Mouse (Mus musculus) heart, embryonic 13.5 days (tissue): ENCODE results near the gene Bhlhe40. TPM values are rescaled to one million over a fixed set of nuclear protein-coding genes. Genes with fewer than 3 reads are reported as not detected.

Source experiments
- ATAC-seq: fragments of 200-750 bp; cut with Nextera tagmentation; 2 replicates; pipeline ENCODE4 v1.8.0; 2017; ENCODE audit warnings: moderate TSS enrichment; ENCODE audit not compliant: insufficient number of reproducible peaks, low FRiP score, low TSS enrichment; ENCODE audit errors: extremely low read depth
- H3K27ac ChIP-seq: fragments of 300-500 bp; sonication (generic); replicated peaks from 2 replicates; pipeline ENCODE4 v1.5.1; 2015; ENCODE audit warnings: moderate library complexity, mild to moderate bottlenecking, inconsistent platforms
- H3K27me3 ChIP-seq: fragments of 300-500 bp; sonication (generic); replicated peaks from 2 replicates; pipeline ENCODE4 v1.6.1; 2015; ENCODE audit warnings: mild to moderate bottlenecking, inconsistent platforms
- H3K36me3 ChIP-seq: fragments of 300-500 bp; sonication (generic); 2 replicates; pipeline ENCODE4 v1.6.1; 2015; ENCODE audit warnings: mild to moderate bottlenecking, inconsistent platforms
- H3K4me1 ChIP-seq: fragments of 300-500 bp; sonication (generic); 2 replicates; pipeline ENCODE4 v1.6.1; 2015; ENCODE audit warnings: inconsistent platforms
- H3K4me2 ChIP-seq: fragments of 300-500 bp; sonication (generic); 2 replicates; pipeline ENCODE4 v1.6.1; 2015; ENCODE audit warnings: inconsistent platforms, mild to moderate bottlenecking, moderate library complexity
- H3K4me3 ChIP-seq: fragments of 300-500 bp; sonication (generic); 2 replicates; pipeline ENCODE4 v1.5.1; 2015; ENCODE audit warnings: moderate library complexity, mild to moderate bottlenecking, inconsistent platforms
- H3K9ac ChIP-seq: fragments of 300-500 bp; sonication (generic); 2 replicates; pipeline ENCODE4 v1.6.1; 2015; ENCODE audit warnings: inconsistent platforms, mild to moderate bottlenecking, moderate library complexity
- H3K9me3 ChIP-seq: fragments of 300-500 bp; sonication (generic); 2 replicates; pipeline ENCODE4 v1.6.1; 2016; ENCODE audit warnings: inconsistent platforms
- WGBS: fragments of 180-500 bp; shearing (Covaris S2); methylation state at CpG from one replicate; pipeline ENCODE4 v1.1.7; 2015; ENCODE audit warnings: mixed read lengths; 5-methylcytosine and 5-hydroxymethylcytosine counted together
- polyA plus RNA-seq: library from polyadenylated mRNA; unstranded; fragments of >200 nt; fragmentation: Nextera tagmentation; extraction: Ambion mirVana; gene quantifications from 2 replicates; pipeline ENCODE4 v1.2.1, GENCODE M21; 2015

Bhlhe40 gene
- polyA plus RNA-seq, 1 experiment from 2014 or later, result 15.1 TPM

DNA sequence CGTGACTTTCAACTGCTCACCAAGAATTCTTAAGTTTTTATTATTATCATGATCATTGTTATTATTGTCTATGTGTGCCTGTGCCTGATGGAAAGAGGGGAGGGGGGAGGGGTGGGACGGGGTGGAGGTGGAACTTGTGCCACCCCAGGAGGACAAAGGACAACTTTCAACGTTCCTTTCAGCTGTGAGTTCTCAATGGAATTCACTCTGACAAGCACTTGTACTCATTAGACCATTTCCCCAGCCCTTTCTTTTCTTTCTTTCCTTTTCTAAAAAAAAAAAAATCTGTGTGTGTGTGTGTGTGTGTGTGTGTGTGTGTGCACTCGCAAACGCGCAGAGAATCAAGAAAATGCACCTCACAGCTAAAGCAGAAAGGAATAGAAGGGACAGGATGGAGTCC is 12.4 kb upstream of the Bhlhe40 start:
- H3K4me1 ChIP-seq, result no peaks in the 10 kb centered on the region
- 63% methylated on average over 6 of the region's 6 CpGs for WGBS
- no peak overlapping the region for H3K27ac ChIP-seq
- H3K9me3 ChIP-seq, result no peaks in the 10 kb centered on the region
- H3K36me3 ChIP-seq, result no peaks in the 10 kb centered on the region
- H3K27me3 ChIP-seq, result no peaks in the 10 kb centered on the region
- no peak for ATAC-seq
- no peak overlapping the region for H3K9ac ChIP-seq
- no peak overlapping the region for H3K4me2 ChIP-seq
- no peak overlapping the region for H3K4me3 ChIP-seq

GRCm38 (mm10) chr6:108655861-108656260 is 4.6 kb upstream of the Bhlhe40 start:
- no peaks in the 10 kb centered on the region for H3K36me3 ChIP-seq
- H3K27me3 ChIP-seq, result no peaks in the 10 kb centered on the region
- H3K9me3 ChIP-seq, result no peaks in the 10 kb centered on the region
- no peak overlapping the region for H3K4me3 ChIP-seq
- H3K9ac ChIP-seq, result no peak overlapping the region
- H3K4me1 ChIP-seq, result peaks cover 14% of the 10 kb centered on the region
- 37% methylated on average over 2 of the region's 2 CpGs for WGBS
- no peak for ATAC-seq
- no peak overlapping the region for H3K4me2 ChIP-seq
- H3K27ac ChIP-seq, result no peak overlapping the region

DNA sequence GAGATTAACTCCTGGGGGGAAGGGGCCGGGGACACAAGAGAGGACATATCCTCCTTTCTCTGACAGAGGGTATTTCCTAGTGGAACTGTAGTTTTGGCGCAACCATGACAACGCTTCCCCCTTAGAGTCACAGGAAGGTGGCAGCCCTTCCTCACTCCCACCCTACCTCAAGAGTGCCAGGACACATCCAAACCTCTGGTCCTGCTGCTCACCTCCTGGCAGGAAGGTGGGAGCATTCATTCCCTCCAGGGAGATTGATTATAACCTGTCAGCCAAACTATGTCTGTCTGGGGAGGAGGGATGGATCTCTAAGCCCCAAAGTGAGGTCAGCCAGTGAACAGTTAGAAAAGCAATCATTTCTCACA is 2.4 kb upstream of the Bhlhe40 start:
- WGBS, result 47% methylated on average over 3 of the region's 3 CpGs
- peak overlapping the region; percentile 81 for H3K4me2 ChIP-seq
- peak overlapping the region; percentile 76 for H3K4me3 ChIP-seq
- H3K9me3 ChIP-seq, result no peaks in the 10 kb centered on the region
- no peak for ATAC-seq
- no peaks in the 10 kb centered on the region for H3K27me3 ChIP-seq
- H3K4me1 ChIP-seq, result peaks cover 26% of the 10 kb centered on the region
- H3K27ac ChIP-seq, result peak overlapping the region; percentile 100
- H3K9ac ChIP-seq, result peak overlapping the region; percentile 95
- H3K36me3 ChIP-seq, result 0 out of 2 replicates have a peak, but pooled peaks cover 4% of the 10 kb centered on the region

DNA sequence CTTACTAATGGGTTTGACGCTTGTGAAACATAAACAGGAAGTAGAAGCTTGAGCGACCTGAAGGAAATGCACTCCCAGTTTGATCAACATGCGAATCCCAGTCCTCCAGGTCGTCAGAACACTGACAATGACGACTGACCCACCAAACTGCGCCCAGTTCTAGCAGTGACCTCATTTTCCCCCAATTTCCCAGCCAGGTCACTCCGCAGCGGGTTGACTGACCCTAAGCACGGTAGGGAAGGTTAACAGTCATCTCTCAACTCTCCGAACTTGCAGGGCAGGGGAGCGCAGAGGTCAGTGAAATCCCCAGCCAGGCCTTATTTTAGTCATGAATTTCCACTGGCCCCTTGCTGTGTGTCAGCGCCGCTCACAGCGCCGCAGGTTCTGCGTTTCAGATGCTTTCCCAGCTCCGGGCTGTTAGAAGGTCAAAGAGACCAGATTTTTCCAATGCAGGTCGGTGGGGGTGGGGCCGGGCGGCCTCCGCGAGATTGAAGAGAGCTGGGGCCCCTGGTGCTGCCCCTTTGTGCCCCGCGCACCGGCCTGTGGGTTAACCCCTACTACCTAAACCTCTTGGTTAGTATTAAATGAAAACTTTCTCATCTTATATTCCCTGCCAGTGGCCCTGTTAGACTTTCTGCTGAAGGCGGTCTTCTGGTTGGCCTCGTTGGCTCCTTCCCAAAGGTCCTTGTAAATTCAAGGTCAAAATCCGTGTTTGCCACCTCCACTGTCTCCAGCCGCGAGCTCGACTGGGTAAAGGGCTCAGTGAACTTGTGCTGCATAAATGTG is 1.8 kb upstream of the Bhlhe40 start:
- peak overlapping the region; percentile 76 for H3K4me3 ChIP-seq
- H3K36me3 ChIP-seq, result peaks cover 6% of the 10 kb centered on the region; the same call in 1 of the 2 replicates
- peak overlapping the region; percentile 81 for H3K4me2 ChIP-seq
- H3K4me1 ChIP-seq, result peaks cover 32% of the 10 kb centered on the region
- no peaks in the 10 kb centered on the region for H3K27me3 ChIP-seq
- peak overlapping the region; percentile 95 for H3K9ac ChIP-seq
- H3K9me3 ChIP-seq, result no peaks in the 10 kb centered on the region
- peak overlapping the region; percentile 100 for H3K27ac ChIP-seq
- 1% methylated on average over 31 of the region's 31 CpGs for WGBS
- no peak for ATAC-seq

- peak overlapping the region; percentile 81 for H3K4me2 ChIP-seq
- peaks cover 9% of the 10 kb centered on the region for H3K36me3 ChIP-seq
- no peaks in the 10 kb centered on the region for H3K9me3 ChIP-seq
- WGBS, result under 1% methylated on average over 41 of the region's 42 CpGs
- peaks cover 35% of the 10 kb centered on the region for H3K4me1 ChIP-seq
- ATAC-seq, result peak; percentile 48
- H3K4me3 ChIP-seq, result peak overlapping the region; percentile 76
- H3K27me3 ChIP-seq, result no peaks in the 10 kb centered on the region
- peak overlapping the region; percentile 100 for H3K27ac ChIP-seq
- H3K9ac ChIP-seq, result peak overlapping the region; percentile 95
These were observed 1.2 kb upstream of the Bhlhe40 start for GRCm38 (mm10) chr6:108659221-108659725.

GRCm38 (mm10) chr6:108659726-108660205 is 663 bp upstream of the Bhlhe40 start:
- 0% methylated on average over 23 of the region's 35 CpGs for WGBS
- no peaks in the 10 kb centered on the region for H3K9me3 ChIP-seq
- H3K9ac ChIP-seq, result peak overlapping the region; percentile 95
- peaks cover 40% of the 10 kb centered on the region for H3K4me1 ChIP-seq
- H3K27ac ChIP-seq, result peak overlapping the region; percentile 100
- H3K4me2 ChIP-seq, result peak overlapping the region; percentile 81
- peak overlapping the region; percentile 76 for H3K4me3 ChIP-seq
- ATAC-seq, result peak; percentile 65
- H3K27me3 ChIP-seq, result no peaks in the 10 kb centered on the region
- H3K36me3 ChIP-seq, result peaks cover 14% of the 10 kb centered on the region

DNA sequence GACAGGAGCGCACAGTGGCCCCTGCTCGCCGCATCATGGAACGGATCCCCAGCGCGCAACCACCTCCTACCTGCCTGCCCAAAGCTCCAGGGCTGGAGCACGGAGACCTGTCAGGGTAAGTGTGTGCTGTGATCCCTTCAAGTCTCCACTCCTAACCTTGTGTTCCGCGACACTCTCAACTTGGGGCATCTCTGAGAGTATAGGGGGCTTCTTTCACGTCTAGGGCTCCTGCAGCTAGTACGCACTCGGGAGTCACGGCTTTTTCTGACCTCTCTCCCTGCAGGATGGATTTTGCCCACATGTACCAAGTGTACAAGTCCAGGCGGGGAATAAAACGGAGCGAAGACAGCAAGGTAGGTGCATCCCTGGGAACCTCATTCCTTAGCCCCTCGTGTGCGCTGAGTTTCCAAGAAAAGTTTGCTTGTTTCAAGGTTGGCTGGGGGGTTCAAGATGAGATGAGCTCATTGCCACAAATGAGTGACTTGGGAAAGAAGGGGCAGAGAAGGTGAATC is 505 bp downstream of the Bhlhe40 start:
- Histone ChIP-seq H3K4me2 (peak overlapping the region; percentile 81), H3K27ac (peak overlapping the region; percentile 100), H3K4me3 (peak overlapping the region; percentile 76), H3K4me1 (peaks cover 52% of the 10 kb centered on the region), H3K36me3 (peaks cover 26% of the 10 kb centered on the region), H3K27me3 (no peaks in the 10 kb centered on the region), H3K9ac (peak overlapping the region; percentile 95), H3K9me3 (no peaks in the 10 kb centered on the region)
- ATAC-seq, result no peak
- under 1% methylated on average over 18 of the region's 18 CpGs for WGBS

DNA sequence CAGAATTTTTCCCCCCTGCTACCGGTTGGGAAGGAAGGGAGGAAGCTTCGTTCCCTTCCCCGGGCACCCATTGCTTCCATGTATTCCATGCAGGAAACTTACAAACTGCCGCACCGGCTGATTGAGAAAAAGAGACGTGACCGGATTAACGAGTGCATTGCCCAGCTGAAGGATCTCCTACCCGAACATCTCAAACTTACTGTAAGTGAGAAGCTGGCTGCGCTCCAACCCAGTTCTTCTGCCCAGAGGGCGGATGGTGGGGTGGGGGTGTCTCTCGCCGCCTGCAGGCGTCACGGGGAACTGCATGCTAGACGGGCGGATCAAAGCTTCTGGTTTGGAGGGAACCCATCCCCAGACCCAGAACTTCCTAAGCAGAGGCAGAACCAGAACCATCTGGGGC is 983 bp downstream of the Bhlhe40 start:
- ATAC-seq, result no peak
- H3K27me3 ChIP-seq, result no peaks in the 10 kb centered on the region
- no peaks in the 10 kb centered on the region for H3K9me3 ChIP-seq
- H3K27ac ChIP-seq, result peak overlapping the region; percentile 100
- H3K9ac ChIP-seq, result peak overlapping the region; percentile 95
- peak overlapping the region; percentile 81 for H3K4me2 ChIP-seq
- peaks cover 29% of the 10 kb centered on the region for H3K36me3 ChIP-seq
- peaks cover 53% of the 10 kb centered on the region for H3K4me1 ChIP-seq
- H3K4me3 ChIP-seq, result peak overlapping the region; percentile 76
- under 1% methylated on average over 17 of the region's 17 CpGs for WGBS

DNA sequence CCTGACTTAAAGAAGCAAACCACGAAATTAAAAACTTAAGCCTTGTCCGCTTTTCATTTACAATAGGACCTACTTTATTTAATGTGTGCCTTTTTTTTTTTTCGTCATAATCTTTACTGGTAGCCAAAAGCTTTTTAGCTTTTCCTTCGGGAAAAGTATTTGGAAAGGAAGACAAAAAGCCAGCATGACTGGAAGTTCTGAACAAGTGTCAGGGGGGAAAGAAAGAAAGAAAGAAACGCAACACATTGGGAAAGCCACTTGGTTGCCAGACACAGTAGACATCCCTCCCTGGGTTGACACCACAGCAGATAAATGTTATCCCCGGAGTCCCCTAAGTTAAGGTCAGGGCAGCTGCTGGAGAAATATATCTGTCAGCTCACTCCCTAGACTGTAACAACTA is 1.5 kb downstream of the Bhlhe40 start:
- WGBS, result 42% methylated on average over 6 of the region's 6 CpGs
- H3K4me2 ChIP-seq, result peak overlapping the region; percentile 81
- peaks cover 53% of the 10 kb centered on the region for H3K4me1 ChIP-seq
- no peak for ATAC-seq
- no peak overlapping the region for H3K27ac ChIP-seq
- H3K4me3 ChIP-seq, result peak overlapping the region; percentile 76
- H3K36me3 ChIP-seq, result peaks cover 32% of the 10 kb centered on the region
- H3K27me3 ChIP-seq, result no peaks in the 10 kb centered on the region
- no peaks in the 10 kb centered on the region for H3K9me3 ChIP-seq
- peak overlapping the region; percentile 95 for H3K9ac ChIP-seq

GRCm38 (mm10) chr6:108662314-108663240 is 2.1 kb downstream of the Bhlhe40 start:
- Histone ChIP-seq H3K4me3 (peak overlapping the region; percentile 76), H3K4me2 (peak overlapping the region; percentile 81), H3K27me3 (no peaks in the 10 kb centered on the region), H3K4me1 (peaks cover 56% of the 10 kb centered on the region), H3K9me3 (no peaks in the 10 kb centered on the region), H3K27ac (no peak overlapping the region), H3K36me3 (peaks cover 35% of the 10 kb centered on the region), H3K9ac (peak overlapping the region; percentile 95)
- ATAC-seq, result no peak
- WGBS, result 63% methylated on average over 15 of the region's 15 CpGs
